8 mouse cellular contexts compared by ENCODE assay signal in genomic region chr2:36104436-36104955, GRCm38 (mm10). TPM values are rescaled to one million over a fixed set of nuclear protein-coding genes. Genes with fewer than 3 reads are reported as not detected.
DNase-seq lines count a peak whose midpoint lies in the region; ATAC-seq and TF ChIP-seq lines count a peak whose summit lies in the region.

No protein-coding gene starts in this region.

- no peak overlapping the region for H3K9ac ChIP-seq in lung, postnatal 0 days (replicated peaks; ENCODE audit: low read depth)
- H3K9ac ChIP-seq in forebrain, embryonic 12.5 days = peak overlapping the region; percentile 59
- 0 out of 2 replicates have a peak overlapping the region, but pooled peaks have one; percentile 31 for H3K9ac ChIP-seq in limb, embryonic 12.5 days (replicated peaks)
- H3K9ac ChIP-seq in stomach, embryonic 16.5 days (ENCODE audit: low read length) = peak overlapping the region; percentile 39; the same call in 1 of the 2 replicates

- no peaks in the 10 kb centered on the region for H3K9me3 ChIP-seq in lung, postnatal 0 days (ENCODE audit: low read length)
- no peaks in the 10 kb centered on the region for H3K9me3 ChIP-seq in forebrain, embryonic 12.5 days
- no peaks in the 10 kb centered on the region for H3K9me3 ChIP-seq in limb, embryonic 12.5 days
- H3K9me3 ChIP-seq in stomach, embryonic 16.5 days (replicated peaks; ENCODE audit: control insufficient read depth, low read length) = no peaks in the 10 kb centered on the region

- H3K4me2 ChIP-seq in lung, postnatal 0 days (replicated peaks; ENCODE audit: low read depth, low read length) = peak overlapping the region; percentile 86
- H3K4me2 ChIP-seq in forebrain, embryonic 12.5 days = peak overlapping the region; percentile 67
- peak overlapping the region; percentile 68 for H3K4me2 ChIP-seq in limb, embryonic 12.5 days
- peak overlapping the region; percentile 79 for H3K4me2 ChIP-seq in stomach, embryonic 16.5 days (ENCODE audit: low read depth, low read length)

- ATAC-seq in lung, postnatal 0 days = no peak
- peak; percentile 24; the same call in 1 of the 2 replicates for ATAC-seq in forebrain, embryonic 12.5 days (ENCODE audit: low FRiP score)
- no peak for ATAC-seq in limb, embryonic 12.5 days (ENCODE audit: insufficient number of reproducible peaks, insufficient read depth, low FRiP score, low TSS enrichment, low read depth)
- ATAC-seq in stomach, embryonic 16.5 days (ENCODE audit: insufficient read depth, low FRiP score) = no peak

- no peak for TF ChIP-seq EP300 in lung, postnatal 0 days (IDR thresholded peaks at IDR 0.05)

- peaks cover 60% of the 10 kb centered on the region for H3K27me3 ChIP-seq in lung, postnatal 0 days (replicated peaks; ENCODE audit: insufficient read depth, low read length)
- H3K27me3 ChIP-seq in forebrain, embryonic 12.5 days = peaks cover 100% of the 10 kb centered on the region
- peaks cover 100% of the 10 kb centered on the region for H3K27me3 ChIP-seq in limb, embryonic 12.5 days
- H3K27me3 ChIP-seq in stomach, embryonic 16.5 days (ENCODE audit: control insufficient read depth, insufficient read depth, low read length) = peaks cover 90% of the 10 kb centered on the region

- WGBS in lung, postnatal 0 days = under 1% methylated on average over 32 of the region's 32 CpGs
- WGBS in forebrain, embryonic 12.5 days = 0% methylated on average over 32 of the region's 32 CpGs
- under 1% methylated on average over 32 of the region's 32 CpGs for WGBS in limb, embryonic 12.5 days
- whole genome bisulfite sequencing in stomach, embryonic 16.5 days = 1% methylated on average over 32 of the region's 32 CpGs

- no peak overlapping the region for H3K27ac ChIP-seq in lung, postnatal 0 days (ENCODE audit: low read length)
- peak overlapping the region; percentile 87 for H3K27ac ChIP-seq in forebrain, embryonic 12.5 days
- no peak overlapping the region for H3K27ac ChIP-seq in limb, embryonic 12.5 days
- no peak overlapping the region; the same call in 1 of the 2 replicates for H3K27ac ChIP-seq in stomach, embryonic 16.5 days (ENCODE audit: low read length)

- H3K36me3 ChIP-seq in lung, postnatal 0 days (ENCODE audit: insufficient read depth, low read length) = no peaks in the 10 kb centered on the region
- H3K36me3 ChIP-seq in forebrain, embryonic 12.5 days (replicated peaks) = no peaks in the 10 kb centered on the region
- no peaks in the 10 kb centered on the region for H3K36me3 ChIP-seq in limb, embryonic 12.5 days
- H3K36me3 ChIP-seq in stomach, embryonic 16.5 days (ENCODE audit: control insufficient read depth, insufficient read depth, low read length) = no peaks in the 10 kb centered on the region

- no peak for DNase-seq in lung, postnatal 0 days (ENCODE audit: low spot score)
- no peak for DNase-seq in lung, postnatal 4 days
- no peak for DNase-seq in left cerebral cortex, adult 18-20 months (ENCODE audit: low spot score in 2 of 2)
- DNase-seq in adrenal gland, adult 2 months = no peak
- no peak for DNase-seq in natural killer cell, adult 2 months (ENCODE audit: low spot score in 2 of 2)

- H3K4me1 ChIP-seq in lung, postnatal 0 days (ENCODE audit: insufficient read depth, low read depth, low read length) = peaks cover 16% of the 10 kb centered on the region; the same call in 1 of the 2 replicates
- H3K4me1 ChIP-seq in forebrain, embryonic 12.5 days = peaks cover 37% of the 10 kb centered on the region
- peaks cover 40% of the 10 kb centered on the region for H3K4me1 ChIP-seq in limb, embryonic 12.5 days (replicated peaks)
- H3K4me1 ChIP-seq in stomach, embryonic 16.5 days (ENCODE audit: control insufficient read depth, insufficient read depth, low read length) = peaks cover 36% of the 10 kb centered on the region

- no peak for TF ChIP-seq CTCF in lung, postnatal 0 days (IDR thresholded peaks at IDR 0.05)

- H3K4me3 ChIP-seq in lung, postnatal 0 days (ENCODE audit: low read depth, low read length) = peak overlapping the region; percentile 47
- H3K4me3 ChIP-seq in forebrain, embryonic 12.5 days (replicated peaks) = peak overlapping the region; percentile 46
- peak overlapping the region; percentile 40 for H3K4me3 ChIP-seq in limb, embryonic 12.5 days (replicated peaks)
- peak overlapping the region; percentile 50 for H3K4me3 ChIP-seq in stomach, embryonic 16.5 days (replicated peaks; ENCODE audit: low read length)

RNA-seq across cellular contexts. Expression of gene Lhx6, which starts 0.7 kb away (rescaled TPM):
- polyA plus RNA-seq in lung, postnatal 0 days (2015; fragmentation: Nextera tagmentation; extraction: Ambion mirVana) = 1.7 and 2.0 TPM in 2 replicates
- polyA plus RNA-seq in forebrain, embryonic 12.5 days (2016; fragmentation: Nextera tagmentation; extraction: Ambion mirVana) = 21.9 and 34.2 TPM in 2 replicates
- polyA plus RNA-seq in limb, embryonic 12.5 days (2016; fragmentation: Nextera tagmentation; extraction: Ambion mirVana) = 0.95 and 1.0 TPM in 2 replicates
- polyA plus RNA-seq in stomach, embryonic 16.5 days (2015; fragmentation: Nextera tagmentation; extraction: Ambion mirVana) = 1.00 and 1.1 TPM in 2 replicates
- 10 to 100 TPM; 17.9 to 19.8 TPM for total RNA-seq in left cerebral cortex, adult 18-20 months (2021)
- total RNA-seq in adrenal gland, adult 2 months (2021) = 1 to 10 TPM; 2.0 to 2.3 TPM
- 3.4 and 5.2 TPM in 2 replicates for polyA plus RNA-seq in adrenal gland, adult 2 months (2012; rRNA removed)

RNA-seq across cellular contexts. Expression of gene Mrrf, which starts 31.7 kb away (rescaled TPM):
- polyA plus RNA-seq in lung, postnatal 0 days (2015; fragmentation: Nextera tagmentation; extraction: Ambion mirVana) = 24.2 and 27.2 TPM in 2 replicates
- polyA plus RNA-seq in forebrain, embryonic 12.5 days (2016; fragmentation: Nextera tagmentation; extraction: Ambion mirVana) = 23.2 and 23.4 TPM in 2 replicates
- 26.5 and 26.7 TPM in 2 replicates for polyA plus RNA-seq in limb, embryonic 12.5 days (2016; fragmentation: Nextera tagmentation; extraction: Ambion mirVana)
- polyA plus RNA-seq in stomach, embryonic 16.5 days (2015; fragmentation: Nextera tagmentation; extraction: Ambion mirVana) = 32.9 and 34.7 TPM in 2 replicates
- total RNA-seq in left cerebral cortex, adult 18-20 months (2021) = 10 to 100 TPM; 17.0 to 18.9 TPM
- 10 to 100 TPM; 24.0 to 31.8 TPM for total RNA-seq in adrenal gland, adult 2 months (2021)
- 18.5 and 22.2 TPM in 2 replicates for polyA plus RNA-seq in adrenal gland, adult 2 months (2012; rRNA removed)

RNA-seq across cellular contexts. Expression of gene Rbm18, which starts 32.1 kb away (rescaled TPM):
- polyA plus RNA-seq in lung, postnatal 0 days (2015; fragmentation: Nextera tagmentation; extraction: Ambion mirVana) = 60.5 and 64.2 TPM in 2 replicates
- 113 and 121 TPM in 2 replicates for polyA plus RNA-seq in forebrain, embryonic 12.5 days (2016; fragmentation: Nextera tagmentation; extraction: Ambion mirVana)
- 90.8 and 95.6 TPM in 2 replicates for polyA plus RNA-seq in limb, embryonic 12.5 days (2016; fragmentation: Nextera tagmentation; extraction: Ambion mirVana)
- polyA plus RNA-seq in stomach, embryonic 16.5 days (2015; fragmentation: Nextera tagmentation; extraction: Ambion mirVana) = 60.2 and 62.0 TPM in 2 replicates
- 10 to 100 TPM; 49.1 to 54.2 TPM for total RNA-seq in left cerebral cortex, adult 18-20 months (2021)
- 10 to 100 TPM; 27.0 to 27.1 TPM for total RNA-seq in adrenal gland, adult 2 months (2021)
- 3.2 and 3.6 TPM in 2 replicates for polyA plus RNA-seq in adrenal gland, adult 2 months (2012; rRNA removed)

RNA-seq across cellular contexts. Expression of gene Morn5, which starts 55.2 kb away (rescaled TPM):
- 5.3 and 6.7 TPM in 2 replicates for polyA plus RNA-seq in lung, postnatal 0 days (2015; fragmentation: Nextera tagmentation; extraction: Ambion mirVana)
- 0.69 and 1.3 TPM in 2 replicates for polyA plus RNA-seq in forebrain, embryonic 12.5 days (2016; fragmentation: Nextera tagmentation; extraction: Ambion mirVana)
- polyA plus RNA-seq in limb, embryonic 12.5 days (2016; fragmentation: Nextera tagmentation; extraction: Ambion mirVana) = not detected in 2 replicates
- polyA plus RNA-seq in stomach, embryonic 16.5 days (2015; fragmentation: Nextera tagmentation; extraction: Ambion mirVana) = 0.19 and 1.0 TPM in 2 replicates
- total RNA-seq in left cerebral cortex, adult 18-20 months (2021) = 1 to 10 TPM; 1.0 to 1.3 TPM
- total RNA-seq in adrenal gland, adult 2 months (2021) = not detected
- 0.33 TPM in 1 of 2 replicates, not detected in the other for polyA plus RNA-seq in adrenal gland, adult 2 months (2012; rRNA removed)

RNA-seq across cellular contexts. Expression of gene Ndufa8, which starts 55.3 kb away (rescaled TPM):
- 202 and 228 TPM in 2 replicates for polyA plus RNA-seq in lung, postnatal 0 days (2015; fragmentation: Nextera tagmentation; extraction: Ambion mirVana)
- polyA plus RNA-seq in forebrain, embryonic 12.5 days (2016; fragmentation: Nextera tagmentation; extraction: Ambion mirVana) = 161 and 169 TPM in 2 replicates
- 181 and 194 TPM in 2 replicates for polyA plus RNA-seq in limb, embryonic 12.5 days (2016; fragmentation: Nextera tagmentation; extraction: Ambion mirVana)
- polyA plus RNA-seq in stomach, embryonic 16.5 days (2015; fragmentation: Nextera tagmentation; extraction: Ambion mirVana) = 242 and 259 TPM in 2 replicates
- 100 to 1,000 TPM; 191 to 192 TPM for total RNA-seq in left cerebral cortex, adult 18-20 months (2021)
- 100 to 1,000 TPM; 192 to 258 TPM for total RNA-seq in adrenal gland, adult 2 months (2021)
- 42.9 and 48.8 TPM in 2 replicates for polyA plus RNA-seq in adrenal gland, adult 2 months (2012; rRNA removed)

Comparison
In these comparisons a context has a peak if more than half of its experiments do, and no peak if none do; other contexts are left out.
1. RNA of gene Rbm18, which starts 32.1 kb away (polyA plus RNA-seq): 113 to 121 TPM in forebrain, embryonic 12.5 days, 90.8 to 95.6 TPM in limb, embryonic 12.5 days, 60.2 to 62.0 TPM in stomach, embryonic 16.5 days and 60.5 to 64.2 TPM in lung, postnatal 0 days; 3.2 to 3.6 TPM in adrenal gland, adult 2 months; every median in the first group is over 10 times any median in the second.
2. Peak in every context shown above with its lines, with median percentiles within 50 percentile points of each other: H3K4me2 ChIP-seq and H3K4me3 ChIP-seq.